Mouse (Mus musculus): ENCODE results near the gene Lrp4.

- TF ChIP-seq CTCF (IDR thresholded peaks at IDR 0.05) (no peak), EP300 (IDR thresholded peaks at IDR 0.05) (no peak)
Measured at GRCm38 (mm10) chr2:91437116-91437815, 20.0 kb upstream of the Lrp4 start.

Measured in lung, postnatal 0 days (tissue).